Mouse (Mus musculus) embryo, embryonic 9.5 days (tissue): ENCODE data around the gene Smok2b.
"Not testable (repeated sequence)": the region's sequence is repeated elsewhere in the genome, so short reads cannot be mapped to it uniquely, and the experiment has no call there.

Source experiments
- DNase-seq: peaks from one replicate; pipeline ENCODE4 v3.0.0-alpha.2; 2017; ENCODE audit errors: extremely low spot score

Gene Smok2b

DNA sequence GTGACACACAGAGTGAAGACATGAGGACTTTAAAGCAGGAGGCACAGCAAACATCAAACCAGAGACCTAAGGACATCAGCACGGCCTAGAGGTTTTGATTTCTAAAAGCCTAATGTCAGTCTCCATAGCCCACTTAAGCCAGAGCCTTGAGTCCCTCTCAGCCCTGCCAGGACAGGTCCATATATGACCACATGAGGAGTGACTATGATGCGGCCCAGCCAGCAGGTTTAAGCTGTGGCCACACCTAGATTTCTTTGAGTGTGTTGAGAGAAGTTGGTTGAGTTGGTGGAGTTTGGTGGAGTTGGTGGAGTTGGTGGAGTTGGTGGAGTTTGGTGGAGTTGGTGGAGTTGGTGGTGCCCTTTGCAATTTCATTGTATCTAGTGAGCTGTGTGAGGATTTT lies at the start of gene Smok2b:
Gene Smok2b, plus strand, starts transcription at position 301 of the 400 bp plus-strand sequence.
- not testable (repeated sequence) for DNase-seq

DNA sequence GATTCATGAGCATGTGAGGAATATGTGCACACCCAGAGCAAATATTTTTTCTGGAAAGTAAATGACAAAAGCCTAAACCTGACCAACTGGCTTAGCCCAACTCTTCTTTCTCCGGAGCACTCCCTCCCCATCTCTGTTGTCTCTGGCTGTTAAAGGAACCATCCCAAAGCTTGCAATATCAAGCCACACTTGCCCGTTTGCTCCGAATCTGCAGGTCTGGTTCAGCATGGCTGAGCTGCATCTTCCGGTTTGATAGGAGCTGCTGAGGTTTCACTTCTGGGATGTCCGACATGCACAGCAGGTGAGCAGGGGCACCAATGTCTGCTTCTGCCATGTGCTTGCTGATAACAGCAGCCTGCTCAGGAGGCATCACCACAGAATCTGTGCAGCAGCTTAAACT lies 49.6 kb upstream of the Smok2b start:
- not testable (repeated sequence) for DNase-seq

DNA sequence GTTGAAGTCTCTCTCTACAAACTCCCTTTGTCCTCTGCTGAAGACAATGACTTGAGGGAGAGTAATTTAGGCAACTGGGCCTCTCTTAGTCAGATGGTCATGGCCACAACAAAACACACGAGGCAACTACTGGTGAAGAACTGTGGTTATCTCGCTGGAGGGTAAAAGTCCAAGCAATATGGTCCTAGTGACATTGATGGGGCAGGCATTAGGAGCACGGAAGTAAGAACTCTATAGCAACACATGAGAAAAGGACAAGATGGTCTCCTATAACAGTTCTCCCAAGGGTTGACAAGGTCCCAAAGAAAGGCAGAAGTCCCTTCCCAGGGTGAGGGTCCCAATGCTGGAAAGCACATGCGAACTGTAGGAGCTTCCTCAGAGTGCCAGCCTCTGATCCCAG lies 47.3 kb upstream of the Smok2b start:
- DNase-seq = not testable (repeated sequence)

DNA sequence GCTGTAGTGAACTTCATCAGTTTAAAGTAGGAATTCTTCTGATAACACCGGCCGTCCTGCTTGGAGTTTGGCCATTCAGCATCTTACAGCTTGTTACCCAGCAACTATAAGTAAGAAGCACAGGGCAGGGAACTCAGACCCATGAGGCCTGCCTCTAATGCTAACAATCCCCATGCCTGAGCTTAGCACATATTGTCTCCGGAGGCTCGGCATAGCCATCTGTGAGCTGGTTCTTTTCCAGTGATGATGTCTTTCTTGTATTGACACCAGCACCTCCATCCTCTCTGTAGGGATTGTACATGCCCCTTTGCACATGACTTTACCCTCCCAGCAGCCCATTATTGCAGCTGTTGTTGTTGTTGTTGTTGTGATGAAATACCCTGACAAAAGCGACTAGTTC lies 45.5 kb upstream of the Smok2b start:
- DNase-seq = not testable (repeated sequence)

DNA sequence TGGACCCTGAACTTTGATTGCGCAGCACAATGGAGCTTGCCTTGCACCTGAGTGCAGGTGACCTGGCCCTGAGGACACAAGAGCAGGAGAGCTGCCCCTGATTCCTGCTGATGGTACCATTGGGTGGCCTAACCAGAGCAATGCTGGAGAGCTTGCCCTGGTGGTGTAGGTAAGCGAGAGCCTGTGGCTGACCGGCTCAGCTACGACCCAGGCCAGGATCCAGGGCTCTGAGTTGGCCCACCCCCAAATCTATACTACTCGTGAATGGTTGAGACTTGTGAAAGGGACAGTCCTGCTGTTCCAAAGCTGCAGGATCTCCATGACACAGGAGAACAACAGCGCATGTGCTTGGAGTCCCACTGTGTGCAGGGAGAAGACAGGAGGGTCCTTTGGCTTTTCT lies 43.5 kb upstream of the Smok2b start:
- DNase-seq = not testable (repeated sequence)

DNA sequence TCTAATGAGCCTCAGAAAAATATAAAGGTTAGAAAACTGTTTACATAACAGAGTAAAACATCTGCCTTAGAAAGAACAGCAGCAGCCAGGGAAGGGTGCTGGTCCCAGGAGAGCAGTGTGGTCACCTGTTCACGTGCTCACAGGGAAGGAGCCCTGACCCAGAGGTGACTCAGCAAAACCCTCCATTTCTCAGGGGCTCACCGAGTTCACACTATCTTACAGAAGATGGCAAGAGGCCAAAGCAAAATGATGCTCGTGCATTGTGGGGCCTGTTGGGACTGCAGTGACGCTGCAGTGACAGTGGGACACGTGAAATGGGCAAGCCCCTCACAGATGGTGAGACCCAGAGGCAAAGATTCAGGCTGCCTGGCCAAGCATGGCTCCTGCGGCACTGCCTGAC lies 42.4 kb upstream of the Smok2b start:
- DNase-seq = not testable (repeated sequence)

DNA sequence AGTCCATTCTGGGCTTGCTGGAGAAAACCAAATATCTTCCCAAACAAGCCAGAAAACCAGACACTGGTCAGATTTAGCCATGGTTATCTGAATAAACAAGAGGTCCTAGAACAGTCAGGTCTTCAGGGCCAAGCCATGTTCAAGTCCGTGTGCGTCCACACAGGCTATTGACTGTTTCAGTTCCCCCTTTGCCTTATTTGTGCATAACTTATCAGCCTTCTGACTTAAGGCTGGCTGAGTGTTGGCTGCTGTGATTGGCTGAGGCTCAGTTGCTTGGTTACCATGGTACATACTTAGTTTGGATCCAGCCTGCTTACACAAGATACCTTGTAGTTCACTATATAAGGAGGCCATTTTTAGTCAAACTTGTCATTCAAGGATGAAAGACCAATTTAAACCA lies 41.2 kb upstream of the Smok2b start:
- not testable (repeated sequence) for DNase-seq

DNA sequence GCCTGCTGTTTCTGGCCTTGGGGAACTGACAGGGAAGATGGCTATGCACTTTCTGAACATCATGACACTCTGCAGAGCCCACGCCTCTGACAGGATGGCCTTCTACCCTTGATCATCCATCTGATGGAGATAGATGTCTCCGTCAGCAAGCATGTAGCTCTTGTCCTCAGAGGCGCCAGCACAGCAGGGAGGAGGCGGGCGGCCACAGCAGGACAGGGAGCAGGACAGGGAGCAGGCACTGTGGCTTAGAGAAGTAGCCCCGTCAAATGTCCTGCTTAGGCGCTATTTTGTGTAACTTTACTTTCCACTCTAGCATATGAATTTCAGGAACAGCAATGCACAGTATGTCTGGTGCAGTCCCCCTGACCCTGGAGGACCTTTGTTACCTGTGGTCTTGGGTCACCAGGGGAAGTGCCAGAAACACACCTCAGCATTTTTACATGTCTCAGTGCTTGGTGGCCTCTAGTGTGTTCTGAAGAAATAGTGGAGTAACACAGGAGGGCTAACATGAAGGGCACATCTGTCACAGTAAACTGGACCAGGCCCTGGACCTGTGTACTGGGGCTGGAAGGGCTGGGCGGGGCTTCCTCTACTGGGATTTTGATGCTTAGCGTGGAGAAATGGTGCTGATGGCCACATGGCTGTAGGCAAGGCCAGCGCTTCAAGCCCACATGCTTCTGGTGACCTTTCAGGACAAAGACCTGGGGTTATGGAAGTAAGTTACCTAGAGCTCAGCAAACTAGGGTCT lies 39.0 kb upstream of the Smok2b start:
- DNase-seq = not testable (repeated sequence)

DNA sequence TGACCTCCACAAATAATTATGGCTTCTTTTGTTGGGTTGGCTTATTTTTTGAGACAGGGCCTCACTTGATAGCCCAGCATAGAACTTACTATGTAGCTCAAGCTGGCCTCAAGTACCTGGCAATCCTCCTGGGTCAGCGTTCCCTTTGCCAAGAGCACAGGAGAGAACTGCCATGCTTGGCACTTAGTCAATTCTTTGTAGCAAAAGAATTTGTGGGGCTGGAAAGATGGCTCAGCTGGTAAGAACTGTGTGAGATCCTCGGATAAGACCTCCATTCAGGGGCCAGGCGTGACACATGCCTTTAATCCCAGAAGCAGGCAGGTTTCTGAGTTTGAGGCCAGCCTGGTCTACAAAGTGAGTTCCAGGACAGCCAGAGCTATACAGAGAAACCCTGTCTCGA lies 33.6 kb upstream of the Smok2b start:
- not testable (repeated sequence) for DNase-seq

DNA sequence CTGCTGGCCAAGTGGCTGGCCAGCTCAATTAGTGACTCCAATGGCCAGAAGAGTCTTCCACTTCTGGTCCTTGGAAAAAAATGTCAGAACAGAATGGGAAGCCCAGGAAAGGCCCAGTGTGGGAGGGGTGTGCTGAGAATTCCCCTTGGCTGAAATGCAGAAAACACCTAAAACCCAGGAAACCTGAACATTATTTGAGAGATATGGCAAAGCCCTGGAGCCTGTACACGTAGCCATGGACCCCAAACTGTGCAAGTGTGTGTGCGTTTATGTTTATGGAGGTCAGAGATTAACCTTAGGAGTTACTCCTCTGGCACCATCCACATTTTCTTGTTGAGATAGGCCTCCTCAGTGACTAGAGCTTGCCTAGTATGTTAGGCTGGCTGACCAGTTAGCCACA lies 31.2 kb upstream of the Smok2b start:
- DNase-seq = not testable (repeated sequence)

DNA sequence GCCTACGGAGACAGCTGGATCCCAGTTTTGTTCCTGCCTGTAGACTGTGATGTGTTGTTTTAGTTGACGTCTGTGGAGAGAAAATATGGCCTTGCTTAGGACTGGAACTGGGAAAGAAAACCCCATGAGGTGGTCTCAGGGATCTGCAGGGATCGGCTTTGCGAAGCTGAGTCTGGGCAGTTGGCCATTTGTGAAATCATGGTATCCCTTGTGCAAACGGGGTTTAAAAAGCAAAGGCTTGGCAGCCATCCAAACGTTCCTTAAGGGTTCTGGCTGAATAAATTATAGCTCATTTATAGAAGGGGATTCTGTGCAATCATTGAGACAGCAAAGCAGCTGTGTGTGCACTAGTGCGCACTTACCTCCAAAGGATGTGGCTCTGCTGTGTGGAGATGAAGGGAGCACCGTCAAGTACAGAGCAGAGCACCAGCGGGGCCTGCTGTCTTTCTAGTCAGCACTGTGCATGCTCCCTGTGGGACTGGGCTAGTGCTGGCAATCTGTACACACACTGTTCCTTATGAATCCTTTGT lies 30.1 kb upstream of the Smok2b start:
- not testable (repeated sequence) for DNase-seq

DNA sequence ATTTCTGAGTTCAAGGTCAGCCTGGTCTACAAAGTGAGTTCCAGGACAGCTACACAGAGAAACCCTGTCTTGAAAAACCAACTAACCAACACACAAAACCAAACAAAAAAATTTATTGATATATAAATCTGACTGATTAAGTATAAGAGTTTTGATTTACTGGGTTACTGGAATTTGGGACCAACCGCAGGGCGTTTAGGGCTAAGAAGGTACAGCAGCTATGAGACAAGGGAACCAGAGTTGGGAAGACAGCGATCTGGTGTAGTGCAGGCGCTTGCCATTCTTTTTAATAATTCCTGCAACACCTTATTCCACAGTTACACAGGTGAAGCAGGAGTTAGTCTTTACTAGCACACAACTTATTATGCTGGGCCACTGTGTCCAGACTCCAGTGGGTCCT lies 28.5 kb upstream of the Smok2b start:
- DNase-seq = not testable (repeated sequence)

DNA sequence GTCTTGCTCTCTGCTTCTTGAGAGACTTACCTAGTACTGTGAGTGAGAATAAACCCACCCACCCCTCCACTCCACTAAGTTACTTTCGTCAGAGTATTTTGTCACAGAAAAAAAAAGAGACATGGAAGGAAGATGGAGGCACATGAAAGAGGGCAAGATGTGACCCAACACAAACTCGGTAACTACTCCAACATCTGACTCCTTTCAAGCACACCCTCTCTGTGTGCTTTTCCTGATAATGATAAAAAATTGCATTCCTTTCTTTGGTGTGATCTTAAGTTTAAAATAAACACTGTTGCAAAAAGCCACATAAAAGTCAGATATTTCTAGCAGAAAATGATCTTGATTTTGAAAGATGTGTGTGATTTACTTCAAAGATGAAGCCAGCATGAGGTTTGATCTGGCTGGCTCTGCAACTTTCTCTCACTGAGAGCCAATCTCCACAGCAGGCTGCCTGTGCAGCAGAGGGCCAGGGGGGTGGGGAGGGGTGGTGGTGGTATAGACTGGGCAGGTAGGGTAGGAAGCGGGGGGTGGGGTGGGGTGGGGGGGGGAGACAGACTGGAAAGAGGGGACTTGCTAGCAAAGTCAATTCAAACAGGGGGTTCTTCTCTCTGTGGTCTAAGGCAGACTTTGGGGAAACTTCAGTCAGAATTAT lies 27.5 kb upstream of the Smok2b start:
- DNase-seq = not testable (repeated sequence)

DNA sequence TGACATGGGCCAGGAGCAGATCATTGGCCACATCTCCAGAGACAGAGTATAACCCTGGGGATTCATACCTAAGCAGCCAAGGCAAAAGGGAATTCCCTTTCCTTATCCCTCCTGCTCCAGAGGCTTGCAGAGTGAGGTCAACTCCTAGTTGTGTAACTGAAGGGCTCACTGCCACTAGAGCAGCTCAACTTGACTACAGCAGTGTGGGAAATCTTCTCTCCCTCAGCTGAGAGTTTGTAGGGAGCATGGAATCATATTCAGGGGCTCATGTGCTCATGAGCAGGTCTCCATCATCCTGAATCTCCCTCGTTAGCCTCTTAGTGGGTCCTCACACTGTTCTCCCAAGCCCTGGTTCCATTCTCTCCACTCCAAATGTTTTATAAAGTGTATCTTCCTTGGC lies 24.8 kb upstream of the Smok2b start:
- DNase-seq = not testable (repeated sequence)

DNA sequence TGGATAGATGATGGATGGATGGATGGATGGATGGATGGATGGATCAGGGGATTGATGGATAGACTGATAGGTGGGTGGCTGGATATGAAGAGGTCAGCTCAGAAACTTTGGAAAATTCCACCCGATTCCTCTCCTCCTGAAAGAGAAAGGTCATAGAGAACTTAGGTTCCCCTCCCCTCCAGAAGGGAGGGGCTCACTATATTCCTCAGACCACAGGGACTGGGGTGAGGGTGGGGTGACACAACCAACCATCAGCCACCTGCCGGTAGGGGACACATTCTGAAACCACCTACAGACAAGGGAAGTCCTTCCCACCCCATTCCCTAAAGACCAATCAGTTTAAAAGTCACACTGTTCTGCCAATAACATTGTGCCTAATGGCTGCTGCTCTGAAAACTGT lies 23.6 kb upstream of the Smok2b start:
- DNase-seq = no peak

DNA sequence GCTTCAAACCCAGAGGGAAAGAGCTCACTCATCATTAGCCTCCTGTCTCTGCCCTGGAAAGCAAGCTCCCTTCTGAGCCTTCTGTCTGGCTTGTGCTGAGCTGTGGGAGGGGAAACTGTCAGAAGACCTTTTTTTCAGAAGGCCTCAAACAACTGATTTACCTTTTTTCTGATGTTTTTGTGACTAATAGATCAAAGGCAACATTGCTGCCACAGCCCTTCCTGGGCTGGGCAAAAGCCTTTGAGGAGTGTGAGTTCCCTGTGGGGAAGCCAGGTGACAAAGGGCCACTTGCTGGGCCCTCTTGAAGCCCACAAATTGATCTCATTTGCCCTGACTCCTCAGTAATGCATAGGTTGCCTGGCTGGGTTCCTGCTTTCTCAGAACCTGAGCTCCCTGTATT lies 21.6 kb upstream of the Smok2b start:
- DNase-seq = not testable (repeated sequence)

DNA sequence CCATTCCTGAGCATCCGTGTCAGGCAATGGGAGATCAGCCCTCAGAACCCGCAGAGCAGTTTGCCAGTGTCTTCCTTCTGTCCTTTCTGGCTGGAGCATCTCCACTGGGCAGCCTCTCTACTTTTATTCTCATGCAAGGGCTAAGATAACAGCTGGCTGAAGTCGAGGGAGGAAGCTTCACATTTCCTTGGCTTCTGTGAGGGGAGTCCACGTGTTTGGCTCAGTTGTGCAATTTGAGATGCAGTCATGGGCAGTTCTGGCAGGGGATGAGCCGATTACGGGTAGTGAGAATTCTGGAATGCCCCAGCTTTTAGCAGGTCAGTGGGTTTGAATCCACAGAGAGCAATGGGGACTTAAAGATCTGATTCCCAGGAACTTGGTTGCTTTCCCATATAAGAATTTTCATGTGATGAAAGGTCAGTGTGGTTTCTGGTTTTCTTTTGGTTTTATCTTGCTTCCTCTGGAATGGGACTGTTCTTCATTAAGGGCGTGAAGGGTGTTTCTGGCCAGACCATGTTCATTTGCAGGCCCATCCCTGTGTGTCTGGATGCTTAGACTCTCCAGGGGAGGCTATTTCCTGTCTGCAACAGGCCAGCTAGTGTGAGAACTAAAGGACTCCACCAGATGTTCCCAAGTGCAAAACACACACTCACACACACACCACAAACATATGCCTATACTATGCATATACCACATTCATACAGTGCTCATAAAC lies 17.8 kb upstream of the Smok2b start:
- DNase-seq = no peak

DNA sequence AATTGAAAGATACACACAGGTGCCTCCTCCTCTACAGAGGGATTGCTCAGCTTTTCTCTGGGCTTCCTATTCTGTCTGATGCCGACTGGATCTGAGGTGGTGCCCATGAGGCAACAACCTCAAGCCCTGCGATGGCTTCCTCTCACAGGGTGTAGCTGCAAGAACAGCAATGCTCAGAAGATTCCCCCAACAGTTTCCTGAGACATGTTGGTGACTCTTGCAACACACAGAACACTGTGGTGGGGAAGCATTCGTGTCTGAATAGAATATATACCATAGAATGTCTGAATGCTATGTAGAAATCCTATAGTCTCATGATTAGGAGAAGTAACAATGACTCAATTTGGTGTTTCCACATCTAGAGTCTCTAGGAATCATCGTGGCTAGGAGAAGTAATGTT lies 15.9 kb upstream of the Smok2b start:
- no peak for DNase-seq

DNA sequence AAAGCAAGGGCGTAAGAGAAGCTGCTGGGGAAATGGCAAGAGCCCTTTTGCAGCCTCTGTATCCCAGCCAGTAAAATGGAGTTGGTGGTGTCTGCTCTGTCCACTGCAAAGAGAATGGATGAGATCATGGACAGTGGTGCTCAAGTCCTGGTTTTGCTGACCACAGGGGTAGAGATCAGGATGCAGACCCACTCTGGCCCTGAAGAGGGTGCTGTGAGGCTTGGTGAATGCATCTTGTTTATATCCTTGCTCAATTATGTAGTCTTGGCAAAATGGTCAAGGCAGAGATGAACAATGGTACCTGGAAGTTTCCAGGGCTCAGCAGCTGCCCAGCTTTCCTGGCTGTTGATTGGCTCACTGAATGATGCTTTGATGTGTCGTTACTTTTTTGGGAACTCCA lies 14.5 kb upstream of the Smok2b start:
- no peak for DNase-seq

DNA sequence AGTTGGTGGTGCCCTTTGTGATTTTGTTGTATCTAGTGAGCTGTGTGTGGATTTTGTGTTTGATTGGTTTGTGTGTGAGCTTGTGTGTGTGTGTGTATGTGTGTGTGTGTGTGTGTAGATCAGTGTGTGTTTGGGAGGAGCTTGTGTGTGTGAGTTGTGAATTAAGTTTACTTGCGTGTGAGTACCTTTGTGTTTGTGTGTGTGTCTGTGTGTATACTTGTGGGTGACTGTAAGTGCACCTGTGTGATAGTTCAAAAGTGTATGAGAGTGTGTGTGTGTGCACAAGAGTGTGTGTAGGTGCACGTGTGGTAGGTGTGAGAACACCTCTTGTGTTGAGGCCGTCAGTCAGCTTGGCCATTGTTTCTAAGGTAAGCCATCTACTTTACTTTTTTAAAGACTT lies 9.2 kb upstream of the Smok2b start, which contains the start of gene Smok2a:
Gene Smok2a, plus strand, starts transcription at position 301 of the 400 bp plus-strand sequence.
- no peak for DNase-seq

DNA sequence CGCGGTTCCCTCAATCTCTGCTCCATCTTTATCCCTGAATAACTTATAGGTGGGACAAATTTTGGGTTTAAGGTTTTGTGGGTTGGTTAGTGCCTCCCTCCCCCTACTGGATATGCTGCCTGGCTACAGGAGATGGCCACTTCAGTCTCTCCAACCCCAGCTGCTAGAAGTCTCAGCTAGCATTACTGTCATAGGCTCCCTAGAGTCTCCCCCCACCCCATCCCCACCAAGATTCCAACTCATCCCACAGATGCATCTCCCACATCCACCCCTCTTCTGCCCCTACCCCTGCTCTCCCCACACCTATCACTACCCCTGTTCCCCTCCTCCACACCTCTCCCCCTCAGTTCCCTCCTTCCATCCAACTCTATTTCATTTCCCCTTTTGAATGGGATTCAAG lies 8.1 kb upstream of the Smok2b start:
- DNase-seq = not testable (repeated sequence)

DNA sequence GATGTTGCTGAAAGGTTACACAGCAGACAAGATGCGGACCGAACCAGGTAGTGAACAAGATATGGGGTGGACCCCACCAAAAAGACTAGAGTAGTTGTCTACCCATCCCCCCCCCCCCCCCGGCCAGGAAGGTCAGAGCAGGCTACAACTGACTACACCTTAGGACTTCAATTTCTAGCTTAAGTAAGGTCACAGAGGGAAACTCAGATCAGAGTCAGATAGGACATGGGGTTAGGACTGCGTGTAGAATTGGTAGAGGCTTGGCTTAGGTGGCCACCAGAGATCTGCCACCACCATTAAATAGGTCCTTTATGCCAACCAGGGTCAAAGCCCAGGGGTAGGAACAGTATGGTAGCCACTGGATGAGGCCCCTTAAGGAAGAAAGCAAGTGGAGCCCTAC lies 9.4 kb downstream of the Smok2b start:
- not testable (repeated sequence) for DNase-seq
